Mouse (Mus musculus) liver, embryonic 14.5 days (tissue): ENCODE results near the gene Pappa. TPM values are rescaled to one million over a fixed set of nuclear protein-coding genes. Genes with fewer than 3 reads are reported as not detected.

ENCODE experiments used
- ATAC-seq: fragments of 200-750 bp; cut with Nextera tagmentation; 2 replicates; pipeline ENCODE4 v1.8.0; 2017; ENCODE audit warnings: moderate number of reproducible peaks, mild to moderate bottlenecking, moderate library complexity; ENCODE audit not compliant: insufficient read depth
- DNase-seq, 3 experiments: peaks; one replicate each; pipeline ENCODE4 v3.0.0-alpha.2; 2012 to 2013; ENCODE audit warnings: low read depth in 3 of 3, low spot score in 3 of 3
- H3K27ac ChIP-seq: fragments of 300-500 bp; sonication (generic); 2 replicates; pipeline ENCODE4 v1.5.1; 2014; ENCODE audit warnings: moderate library complexity, mild to moderate bottlenecking, control low read depth, inconsistent platforms
- H3K27me3 ChIP-seq: fragments of 300-500 bp; sonication (generic); 2 replicates; pipeline ENCODE4 v1.6.1; 2014; ENCODE audit warnings: mild to moderate bottlenecking, low read length, moderate library complexity; ENCODE audit not compliant: control insufficient read depth, insufficient read depth
- H3K36me3 ChIP-seq: fragments of 300-500 bp; sonication (generic); replicated peaks from 2 replicates; pipeline ENCODE4 v1.6.1; 2014; ENCODE audit warnings: low read depth; ENCODE audit not compliant: control insufficient read depth, insufficient read depth
- H3K4me1 ChIP-seq, 2 experiments: fragments of 200-500 bp in 1 of 2; fragments of 300-500 bp in 1 of 2; sonication (generic) in 1 of 2; replicated peaks; 2 replicates each; pipeline ENCODE4 v1.6.1; 2012 to 2014; ENCODE audit warnings: antibody characterized with exemption in 1 of 2, inconsistent platforms in 1 of 2, low read length in 1 of 2; ENCODE audit not compliant: control insufficient read depth in 2 of 2, insufficient read depth in 2 of 2
- H3K4me2 ChIP-seq: fragments of 300-500 bp; sonication (generic); 2 replicates; pipeline ENCODE4 v1.6.1; 2014; ENCODE audit warnings: low read depth, mild to moderate bottlenecking, control low read depth, moderate library complexity
- H3K4me3 ChIP-seq, 2 experiments: fragments of 200-500 bp in 1 of 2; fragments of 300-500 bp in 1 of 2; sonication (generic) in 1 of 2; 2 replicates each; pipeline ENCODE4 v1.5.1; 2012 to 2014; ENCODE audit warnings: low read depth in 2 of 2, low read length in 2 of 2, mild to moderate bottlenecking in 2 of 2, control low read depth in 1 of 2, inconsistent platforms in 1 of 2, moderate library complexity in 1 of 2; ENCODE audit not compliant: insufficient read depth in 1 of 2
- H3K9ac ChIP-seq: fragments of 300-500 bp; sonication (generic); replicated peaks from 2 replicates; pipeline ENCODE4 v1.6.1; 2014; ENCODE audit warnings: mild to moderate bottlenecking, control low read depth, moderate library complexity
- H3K9me3 ChIP-seq: fragments of 300-500 bp; sonication (generic); 2 replicates; pipeline ENCODE4 v1.6.1; 2016; ENCODE audit warnings: low read length, mixed read lengths; ENCODE audit not compliant: control insufficient read depth
- CTCF ChIP-seq: IDR thresholded peaks from 2 replicates; pipeline ENCODE4 v1.5.1; 2016; ENCODE audit warnings: antibody characterized with exemption, low read depth, control low read depth
- EP300 ChIP-seq: IDR thresholded peaks from 2 replicates; pipeline ENCODE4 v1.6.1; 2016; ENCODE audit warnings: antibody characterized with exemption, low read depth
- WGBS: fragments of 180-500 bp; shearing (Covaris S2); extraction: QIAGEN DNeasy Blood & Tissue Kit; methylation state at CpG from one replicate; pipeline ENCODE4 v1.1.7; 2014; ENCODE audit not compliant: insufficient replicate concordance; 5-methylcytosine and 5-hydroxymethylcytosine counted together
- polyA plus RNA-seq, 2 experiments: library from polyadenylated mRNA; depleted of rRNA in 1 of 2; stranded (reverse) in 1 of 2; unstranded in 1 of 2; fragments of >200 nt; fragmentation: Nextera tagmentation in 1 of 2; extraction: Ambion mirVana in 1 of 2; gene quantifications; 2 replicates each; pipeline versions ENCODE4 v1.2.1 to v1.2.3; 2012 to 2014

Gene Pappa
- polyA plus RNA-seq, 2 experiments: 0.01 TPM

DNA sequence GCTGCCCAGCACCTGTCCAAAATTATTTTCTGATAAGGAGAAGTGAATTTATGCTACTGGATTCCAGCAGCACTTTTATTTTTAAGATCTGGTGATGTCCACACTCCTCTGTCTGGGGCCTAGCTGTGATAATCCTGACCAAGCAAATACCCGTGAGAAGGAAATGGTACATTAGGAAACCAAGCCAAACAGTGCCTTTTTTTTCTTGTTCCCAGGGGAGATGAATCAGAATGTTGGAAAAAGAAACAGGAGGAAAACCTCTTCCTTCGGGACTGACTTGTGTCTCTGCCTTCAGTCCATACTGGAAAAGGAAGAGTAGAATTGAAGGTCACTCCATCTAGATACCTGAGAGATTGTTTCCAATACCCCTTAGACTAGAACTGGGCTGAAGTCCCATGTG is 63.3 kb downstream of the Pappa start:
- DNase-seq (no peak), ATAC-seq (no peak)
- no peak for TF ChIP-seq CTCF
- TF ChIP-seq EP300: no peak
- H3K4me2 ChIP-seq: no peak overlapping the region
- no peaks in the 10 kb centered on the region for H3K4me1 ChIP-seq
- H3K36me3 ChIP-seq: no peaks in the 10 kb centered on the region
- H3K27ac ChIP-seq: no peak overlapping the region
- H3K27me3 ChIP-seq: no peaks in the 10 kb centered on the region
- no peak overlapping the region for H3K9ac ChIP-seq
- no peaks in the 10 kb centered on the region for H3K9me3 ChIP-seq
- WGBS: 55% methylated on average over 2 of the region's 2 CpGs
- no peak overlapping the region for H3K4me3 ChIP-seq

DNA sequence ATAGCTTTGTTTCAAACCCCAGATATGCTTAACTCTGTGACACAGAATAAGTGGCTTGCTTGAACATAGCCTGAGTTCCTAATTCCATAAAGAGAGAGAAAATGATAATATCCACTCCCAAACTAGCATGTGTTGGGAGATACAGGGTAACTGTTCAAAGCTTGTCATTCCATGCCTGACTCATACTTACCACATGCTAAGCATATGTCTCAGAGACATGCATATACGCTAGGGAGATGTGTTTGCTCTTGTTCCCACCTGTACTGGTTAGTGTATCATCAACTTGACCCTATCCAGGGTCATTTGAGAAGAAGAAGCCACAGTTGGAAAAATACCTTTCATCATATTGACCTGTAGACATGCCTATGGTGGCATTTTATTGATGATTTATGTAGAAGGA is 63.7 kb downstream of the Pappa start:
- no peaks in the 10 kb centered on the region for H3K27me3 ChIP-seq
- no peak overlapping the region for H3K9ac ChIP-seq
- H3K4me2 ChIP-seq: no peak overlapping the region
- no peak for TF ChIP-seq CTCF
- TF ChIP-seq EP300: no peak
- H3K4me3 ChIP-seq: no peak overlapping the region
- no peaks in the 10 kb centered on the region for H3K36me3 ChIP-seq
- H3K4me1 ChIP-seq: no peaks in the 10 kb centered on the region
- no peak for ATAC-seq
- no peaks in the 10 kb centered on the region for H3K9me3 ChIP-seq
- DNase-seq: no peak
- no peak overlapping the region for H3K27ac ChIP-seq
- WGBS: 47% methylated on average over 1 of the region's 1 CpGs

DNA sequence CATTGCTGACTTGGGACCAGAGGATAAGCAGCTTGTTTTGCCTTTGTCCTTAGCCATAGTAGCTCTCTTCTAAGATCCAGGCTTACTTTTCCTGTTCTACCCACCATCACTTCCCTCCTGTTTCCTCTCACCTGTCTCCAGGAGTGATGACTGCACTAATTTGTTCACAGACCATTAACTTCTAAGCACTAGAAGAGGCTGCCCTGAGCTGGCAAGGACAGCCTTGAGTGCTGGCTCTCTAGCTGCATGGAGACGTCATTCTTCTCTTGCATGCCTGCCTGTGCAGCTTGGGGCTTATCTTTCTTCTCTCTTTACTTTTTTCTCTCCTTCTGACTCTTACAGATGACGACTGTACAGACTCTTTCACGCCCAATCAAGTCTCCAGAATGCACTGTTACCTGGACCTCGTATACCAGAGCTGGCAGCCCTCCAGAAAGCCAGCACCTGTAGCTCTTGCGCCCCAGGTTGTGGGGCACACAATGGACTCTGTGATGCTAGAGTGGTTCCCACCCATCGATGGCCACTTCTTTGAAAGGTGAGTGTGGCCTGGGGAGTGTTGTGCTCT is 65.0 kb downstream of the Pappa start:
- ATAC-seq (no peak), DNase-seq (no peak)
- Histone ChIP-seq H3K36me3 (no peaks in the 10 kb centered on the region), H3K4me3 (no peak overlapping the region), H3K4me2 (no peak overlapping the region), H3K9me3 (no peaks in the 10 kb centered on the region), H3K4me1 (no peaks in the 10 kb centered on the region), H3K27me3 (no peaks in the 10 kb centered on the region), H3K27ac (no peak overlapping the region), H3K9ac (no peak overlapping the region)
- TF ChIP-seq EP300 (no peak), CTCF (no peak)
- WGBS: 60% methylated on average over 6 of the region's 6 CpGs

DNA sequence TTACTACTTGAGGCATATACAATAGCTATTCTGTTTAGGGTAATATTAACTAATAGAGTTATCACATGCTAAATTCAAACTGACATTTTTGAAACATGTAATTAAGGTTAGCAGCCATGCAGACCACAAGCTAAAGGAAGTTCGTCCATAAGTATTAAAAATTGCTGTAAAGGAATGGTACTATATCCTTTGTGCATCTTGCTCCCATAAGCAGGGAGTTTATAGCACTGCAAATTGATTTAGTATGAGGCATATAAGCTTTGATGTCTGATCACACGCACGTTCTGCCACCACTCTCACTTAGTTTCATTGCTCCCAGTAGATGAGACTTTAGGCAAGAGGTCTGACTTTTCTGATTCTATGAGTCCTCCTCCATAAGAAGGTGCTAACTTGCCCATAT is 68.8 kb downstream of the Pappa start:
- 65% methylated on average over 3 of the region's 3 CpGs for WGBS
- TF ChIP-seq CTCF (no peak), EP300 (no peak)
- no peak for DNase-seq

DNA sequence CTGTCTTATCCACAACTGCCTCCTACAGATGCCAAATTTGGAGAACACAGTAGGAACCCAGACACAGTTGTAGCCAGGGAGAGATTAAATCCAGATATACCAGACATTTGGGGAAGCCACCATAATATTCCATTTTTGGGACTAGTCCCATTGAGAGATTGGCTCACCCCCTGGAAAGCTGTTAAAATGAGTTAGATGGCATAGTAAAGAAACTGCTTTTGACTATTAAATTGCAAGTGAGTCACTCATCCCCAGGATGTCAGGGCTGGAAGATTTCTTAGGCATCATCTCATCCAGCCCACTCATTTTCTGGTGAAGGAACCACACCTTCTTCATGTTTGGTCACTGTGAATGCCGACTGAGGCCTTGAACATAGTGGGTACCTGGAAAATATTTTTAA is 72.0 kb downstream of the Pappa start:
- Histone ChIP-seq H3K27me3 (no peaks in the 10 kb centered on the region), H3K27ac (no peak overlapping the region), H3K9ac (no peak overlapping the region), H3K4me2 (no peak overlapping the region), H3K9me3 (no peaks in the 10 kb centered on the region), H3K4me1 (no peaks in the 10 kb centered on the region), H3K4me3 (no peak overlapping the region), H3K36me3 (no peaks in the 10 kb centered on the region)
- whole genome bisulfite sequencing: 33% methylated on average over 1 of the region's 1 CpGs
- DNase-seq: no peak
- ATAC-seq: no peak
- TF ChIP-seq EP300: no peak

More for the DNA sequence above, 68.8 kb downstream of the Pappa start:
- no peaks in the 10 kb centered on the region for H3K4me1 ChIP-seq
- no peak overlapping the region for H3K27ac ChIP-seq
- H3K36me3 ChIP-seq: no peaks in the 10 kb centered on the region
- H3K4me2 ChIP-seq: no peak overlapping the region
- no peak for ATAC-seq
- no peaks in the 10 kb centered on the region for H3K9me3 ChIP-seq
- H3K9ac ChIP-seq: no peak overlapping the region
- no peak overlapping the region for H3K4me3 ChIP-seq
- no peaks in the 10 kb centered on the region for H3K27me3 ChIP-seq
